Mouse (Mus musculus) heart, adult 2 months (tissue): ENCODE measurements around the gene Ticam1.

Experiments
- CTCF ChIP-seq: fragments of 200-600 bp; IDR thresholded peaks from 2 replicates; pipeline ENCODE4 v1.8.1; 2022; ENCODE audit warnings: antibody characterized with exemption, mild to moderate bottlenecking, moderate library complexity
- EP300 ChIP-seq: fragments of 200-500 bp; IDR thresholded peaks from 2 replicates; pipeline ENCODE4 v1.6.1; 2011; ENCODE audit warnings: low read depth, low read length, control low read depth; ENCODE audit not compliant: insufficient read depth

GRCm38 (mm10) chr17:56294241-56294640, 17.7 kb upstream of the Ticam1 start:
- no peak for TF ChIP-seq CTCF
- no peak for TF ChIP-seq EP300
